Mouse (Mus musculus) c-Kit-positive CD71-negative TER-119-negative erythroid progenitor cells, embryonic 14.5 days (primary cell): ENCODE measurements around the gene Rbms2.
"Not testable (repeated sequence)": the region's sequence is repeated elsewhere in the genome, so short reads cannot be mapped to it uniquely, and the experiment has no call there.

ENCODE experiments used
- DNase-seq: peaks from one replicate; pipeline ENCODE4 v3.0.0-alpha.2; 2013; ENCODE audit warnings: low read depth

Rbms2 gene

GRCm38 (mm10) chr10:128179989-128180388 is at the start of gene Rbms2:
Gene Rbms2, minus strand, starts transcription at chr10:128180297.
- no peak for DNase-seq

GRCm38 (mm10) chr10:128228009-128228408 is 47.9 kb upstream of the Rbms2 start:
- no peak for DNase-seq

GRCm38 (mm10) chr10:128227592-128227991 is 47.5 kb upstream of the Rbms2 start:
- DNase-seq: no peak

GRCm38 (mm10) chr10:128225538-128225937 is 45.4 kb upstream of the Rbms2 start, which contains the start of gene Mip:
Gene Mip, plus strand, starts transcription at chr10:128225838.
- no peak for DNase-seq

GRCm38 (mm10) chr10:128225064-128225463 is 45.0 kb upstream of the Rbms2 start:
- DNase-seq: no peak

GRCm38 (mm10) chr10:128221533-128222286 is 41.6 kb upstream of the Rbms2 start:
- DNase-seq: no peak

GRCm38 (mm10) chr10:128218387-128219117 is 38.5 kb upstream of the Rbms2 start:
- no peak for DNase-seq

GRCm38 (mm10) chr10:128214981-128215380 is 34.9 kb upstream of the Rbms2 start:
- DNase-seq: no peak

GRCm38 (mm10) chr10:128214112-128214511 is 34.0 kb upstream of the Rbms2 start:
- not testable (repeated sequence) for DNase-seq

- peak; percentile 69 for DNase-seq
Measured at GRCm38 (mm10) chr10:128212871-128213323, 32.8 kb upstream of the Rbms2 start.

- no peak for DNase-seq
Measured at GRCm38 (mm10) chr10:128212148-128212547, 32.1 kb upstream of the Rbms2 start.

- DNase-seq: peak; percentile 87
Measured at GRCm38 (mm10) chr10:128211390-128212108, 31.5 kb upstream of the Rbms2 start, which contains the start of gene Spryd4. Gene Spryd4, minus strand, starts transcription at chr10:128211807.

GRCm38 (mm10) chr10:128210954-128211353 is 30.9 kb upstream of the Rbms2 start:
- DNase-seq: no peak

GRCm38 (mm10) chr10:128210131-128210530 is 30.0 kb upstream of the Rbms2 start:
- DNase-seq: no peak

- DNase-seq: no peak
Measured at GRCm38 (mm10) chr10:128209311-128210009, 29.4 kb upstream of the Rbms2 start.

GRCm38 (mm10) chr10:128208326-128208725 is 28.2 kb upstream of the Rbms2 start:
- DNase-seq: no peak

- DNase-seq: no peak
Measured at GRCm38 (mm10) chr10:128204941-128205340, 24.8 kb upstream of the Rbms2 start.

- DNase-seq: no peak
Measured at GRCm38 (mm10) chr10:128201856-128202255, 21.8 kb upstream of the Rbms2 start.

- DNase-seq: no peak
Measured at GRCm38 (mm10) chr10:128194551-128195461, 14.7 kb upstream of the Rbms2 start.

- peak; percentile 96 for DNase-seq
Measured at GRCm38 (mm10) chr10:128194024-128194550, 14.0 kb upstream of the Rbms2 start, which contains the start of gene Gls2. Gene Gls2, plus strand, starts transcription at chr10:128194457.
